Mouse (Mus musculus) embryonic facial prominence, embryonic 10.5 days (tissue): ENCODE results near the gene Usp13. TPM values are rescaled to one million over a fixed set of nuclear protein-coding genes. Genes with fewer than 3 reads are reported as not detected.

Source experiments
- DNase-seq: peaks from one replicate; pipeline ENCODE4 v3.0.0-alpha.2; 2017; ENCODE audit warnings: low spot score
- H3K27ac ChIP-seq: fragments of 300-500 bp; sonication (generic); replicated peaks from 2 replicates; pipeline ENCODE4 v1.5.1; 2016; ENCODE audit warnings: mild to moderate bottlenecking
- H3K27me3 ChIP-seq: fragments of 300-500 bp; sonication (generic); replicated peaks from 2 replicates; pipeline ENCODE4 v1.6.1; 2016; ENCODE audit warnings: low read depth, mild to moderate bottlenecking; ENCODE audit not compliant: poor library complexity, severe bottlenecking
- H3K36me3 ChIP-seq: fragments of 300-500 bp; sonication (generic); replicated peaks from 2 replicates; pipeline ENCODE4 v1.6.1; 2016; ENCODE audit warnings: mild to moderate bottlenecking, moderate library complexity
- H3K4me1 ChIP-seq: fragments of 300-500 bp; sonication (generic); 2 replicates; pipeline ENCODE4 v1.6.1; 2016
- H3K4me3 ChIP-seq: fragments of 300-500 bp; sonication (generic); 2 replicates; pipeline ENCODE4 v1.5.1; 2016; ENCODE audit warnings: mild to moderate bottlenecking, moderate library complexity
- H3K9me3 ChIP-seq: fragments of 300-500 bp; sonication (generic); 2 replicates; pipeline ENCODE4 v1.6.1; 2016; ENCODE audit warnings: mild to moderate bottlenecking
- WGBS: fragments of 180-500 bp; shearing (Covaris S2); methylation state at CpG from one replicate; pipeline ENCODE4 v1.1.7; 2016; 5-methylcytosine and 5-hydroxymethylcytosine counted together
- polyA plus RNA-seq: library from polyadenylated mRNA; unstranded; fragments of >200 nt; fragmentation: Nextera tagmentation; extraction: Ambion mirVana; gene quantifications from 2 replicates; pipeline ENCODE4 v1.2.1, GENCODE M21; 2016

Gene Usp13
- polyA plus RNA-seq, 1 experiment from 2014 or later = 8.5 TPM

DNA sequence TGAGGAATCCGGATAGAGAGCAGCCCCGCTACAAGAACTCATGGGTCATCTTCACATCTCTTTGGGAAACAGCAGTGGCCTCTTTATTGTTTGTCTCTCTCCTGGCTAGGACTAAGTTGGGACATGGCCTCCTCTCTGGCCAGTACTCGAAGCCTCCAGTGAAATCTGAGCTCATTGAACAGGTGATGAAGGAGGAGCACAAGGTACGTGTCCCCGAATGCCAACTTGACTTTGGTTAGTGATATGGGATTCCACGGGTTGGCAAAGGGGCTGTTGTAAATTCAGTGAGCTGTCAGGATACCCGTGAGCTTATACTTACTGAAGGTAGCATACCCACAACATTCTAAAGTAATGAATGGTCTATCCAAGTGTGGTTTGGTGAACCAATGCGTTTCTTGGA is 69.0 kb downstream of the Usp13 start:
- Histone ChIP-seq H3K4me3 (no peak overlapping the region), H3K27me3 (no peaks in the 10 kb centered on the region), H3K9me3 (no peaks in the 10 kb centered on the region), H3K27ac (no peak overlapping the region), H3K36me3 (peaks cover 41% of the 10 kb centered on the region), H3K4me1 (no peaks in the 10 kb centered on the region)
- no peak for DNase-seq
- WGBS = 92% methylated on average over 8 of the region's 8 CpGs

DNA sequence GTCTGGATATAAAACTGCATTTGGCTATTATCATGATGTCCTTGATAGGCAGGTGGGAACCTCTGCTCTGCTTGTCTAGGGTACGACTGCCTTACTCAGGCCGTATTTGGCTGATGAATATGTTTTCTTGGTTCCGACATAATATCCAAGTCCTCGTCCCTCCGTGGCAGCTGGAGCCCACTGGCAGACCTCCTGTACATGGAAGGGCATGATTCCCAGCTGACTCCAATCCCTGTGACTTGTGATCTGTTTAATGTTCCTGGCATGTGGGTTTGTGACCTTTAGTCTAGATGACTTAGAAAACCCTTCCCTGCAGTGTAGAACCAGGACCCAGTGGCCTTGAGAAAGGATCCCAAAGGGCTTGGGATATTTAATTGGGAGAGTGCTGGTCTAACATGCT is 71.5 kb downstream of the Usp13 start:
- H3K27ac ChIP-seq = no peak overlapping the region
- 95% methylated on average over 5 of the region's 5 CpGs for WGBS
- no peaks in the 10 kb centered on the region for H3K27me3 ChIP-seq
- H3K4me3 ChIP-seq = no peak overlapping the region
- no peaks in the 10 kb centered on the region for H3K4me1 ChIP-seq
- peaks cover 31% of the 10 kb centered on the region for H3K36me3 ChIP-seq
- no peaks in the 10 kb centered on the region for H3K9me3 ChIP-seq
- no peak for DNase-seq

DNA sequence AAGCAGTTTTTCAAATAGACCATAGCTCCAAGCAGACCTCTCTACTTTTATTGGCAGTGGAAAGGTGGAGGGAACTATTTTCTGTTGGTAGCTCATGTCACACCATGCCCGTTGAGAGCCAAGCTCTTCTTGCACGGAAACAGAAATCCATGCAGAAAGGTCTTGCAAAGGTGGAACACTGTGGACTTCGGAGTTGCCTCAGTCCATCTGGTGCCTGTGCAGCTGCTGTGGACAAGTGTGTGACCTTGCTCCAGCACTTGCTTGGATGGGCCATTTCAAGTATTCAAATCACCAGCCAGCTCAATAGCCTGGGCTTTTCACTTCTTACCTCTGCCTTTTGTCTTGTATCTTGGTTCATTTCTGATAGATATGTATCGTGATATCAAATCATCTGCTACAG is 72.8 kb downstream of the Usp13 start:
- 95% methylated on average over 4 of the region's 4 CpGs for WGBS
- H3K36me3 ChIP-seq = peaks cover 38% of the 10 kb centered on the region
- no peaks in the 10 kb centered on the region for H3K9me3 ChIP-seq
- H3K4me3 ChIP-seq = no peak overlapping the region
- no peaks in the 10 kb centered on the region for H3K4me1 ChIP-seq
- no peak for DNase-seq
- no peaks in the 10 kb centered on the region for H3K27me3 ChIP-seq
- no peak overlapping the region for H3K27ac ChIP-seq

DNA sequence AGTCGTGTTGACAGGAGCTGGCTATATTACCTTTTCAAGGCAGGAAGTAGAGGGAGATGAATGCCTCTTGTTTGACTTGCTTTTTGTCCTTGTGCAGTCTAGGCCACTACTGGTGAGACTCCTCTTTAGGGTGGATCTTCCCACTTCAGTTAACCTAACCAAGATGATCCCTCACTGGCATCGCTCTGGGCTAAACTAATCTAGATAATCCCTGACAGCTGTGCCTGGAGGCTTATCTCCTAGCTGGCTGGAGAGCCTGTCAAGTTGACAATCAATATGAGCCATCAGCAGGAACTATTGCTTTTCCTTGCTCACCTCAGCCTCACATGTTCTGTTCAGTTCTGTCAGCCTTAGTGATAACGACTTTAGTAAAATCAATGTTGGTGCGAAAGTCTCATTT is 86.1 kb downstream of the Usp13 start:
- Histone ChIP-seq H3K4me1 (peaks cover 21% of the 10 kb centered on the region), H3K4me3 (no peak overlapping the region), H3K36me3 (peaks cover 12% of the 10 kb centered on the region), H3K27ac (no peak overlapping the region), H3K27me3 (no peaks in the 10 kb centered on the region), H3K9me3 (no peaks in the 10 kb centered on the region)
- no peak for DNase-seq
- WGBS = 41% methylated on average over 4 of the region's 4 CpGs

DNA sequence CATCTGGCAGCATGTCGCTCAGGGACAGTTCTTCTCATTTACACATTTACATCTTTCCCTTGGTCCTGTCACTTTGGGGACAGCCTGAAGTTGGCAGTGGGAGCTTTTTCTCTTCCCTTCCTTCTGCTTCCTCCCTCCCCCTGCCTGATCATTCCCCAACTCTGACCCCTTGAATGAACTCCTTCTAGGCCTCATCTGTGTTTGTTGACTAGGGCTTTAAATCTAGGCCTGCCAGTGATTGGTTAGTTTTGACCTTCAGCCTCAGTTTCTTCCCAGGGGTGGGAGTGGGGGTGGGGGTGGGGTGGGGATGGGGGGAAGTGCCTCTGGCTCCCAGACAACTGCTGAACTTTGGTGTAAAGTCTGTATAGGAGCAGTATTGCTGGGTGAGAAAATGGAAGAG is 87.3 kb downstream of the Usp13 start:
- DNase-seq = no peak
- 65% methylated on average over 1 of the region's 1 CpGs for WGBS
- H3K4me1 ChIP-seq = peaks cover 26% of the 10 kb centered on the region
- no peaks in the 10 kb centered on the region for H3K27me3 ChIP-seq
- no peaks in the 10 kb centered on the region for H3K9me3 ChIP-seq
- peak overlapping the region; percentile 31; the same call in 1 of the 2 replicates for H3K27ac ChIP-seq
- no peak overlapping the region for H3K4me3 ChIP-seq
- peaks cover 12% of the 10 kb centered on the region for H3K36me3 ChIP-seq

- WGBS = 81% methylated on average over 8 of the region's 8 CpGs
- Histone ChIP-seq H3K4me1 (peaks cover 38% of the 10 kb centered on the region), H3K4me3 (no peak overlapping the region), H3K9me3 (no peaks in the 10 kb centered on the region), H3K27me3 (no peaks in the 10 kb centered on the region), H3K36me3 (peaks cover 12% of the 10 kb centered on the region), H3K27ac (no peak overlapping the region)
- DNase-seq = no peak
Measured at GRCm38 (mm10) chr3:32905850-32906779, 88.8 kb downstream of the Usp13 start.

GRCm38 (mm10) chr3:32908400-32908799 is 91.1 kb downstream of the Usp13 start:
- DNase-seq = no peak
- Histone ChIP-seq H3K9me3 (no peaks in the 10 kb centered on the region), H3K36me3 (no peaks in the 10 kb centered on the region), H3K27ac (no peak overlapping the region), H3K4me1 (peaks cover 36% of the 10 kb centered on the region), H3K4me3 (no peak overlapping the region), H3K27me3 (no peaks in the 10 kb centered on the region)
- WGBS = 74% methylated on average over 3 of the region's 3 CpGs

GRCm38 (mm10) chr3:32910071-32910551 is 92.8 kb downstream of the Usp13 start:
- H3K9me3 ChIP-seq = no peaks in the 10 kb centered on the region
- H3K27ac ChIP-seq = no peak overlapping the region
- peaks cover 20% of the 10 kb centered on the region for H3K4me1 ChIP-seq
- peak; percentile 79 for DNase-seq
- peaks cover 17% of the 10 kb centered on the region for H3K36me3 ChIP-seq
- WGBS = 36% methylated on average over 7 of the region's 7 CpGs
- H3K27me3 ChIP-seq = no peaks in the 10 kb centered on the region
- H3K4me3 ChIP-seq = no peak overlapping the region

- no peak for DNase-seq
- H3K4me1 ChIP-seq = no peaks in the 10 kb centered on the region
- H3K27ac ChIP-seq = no peak overlapping the region
- H3K4me3 ChIP-seq = no peak overlapping the region
- 67% methylated on average over 6 of the region's 6 CpGs for WGBS
- peaks cover 3% of the 10 kb centered on the region; the same call in 1 of the 2 replicates for H3K9me3 ChIP-seq
- H3K27me3 ChIP-seq = no peaks in the 10 kb centered on the region
- peaks cover 69% of the 10 kb centered on the region for H3K36me3 ChIP-seq
Measured at GRCm38 (mm10) chr3:32924168-32924567, 106.8 kb downstream of the Usp13 start.

- Histone ChIP-seq H3K27me3 (no peaks in the 10 kb centered on the region), H3K27ac (no peak overlapping the region), H3K36me3 (no peaks in the 10 kb centered on the region), H3K4me1 (no peaks in the 10 kb centered on the region), H3K9me3 (no peaks in the 10 kb centered on the region), H3K4me3 (no peak overlapping the region)
- DNase-seq = no peak
- WGBS = 88% methylated on average over 8 of the region's 8 CpGs
Measured at GRCm38 (mm10) chr3:32939802-32940501, 122.6 kb downstream of the Usp13 start.

GRCm38 (mm10) chr3:32947486-32947885 is 130.1 kb downstream of the Usp13 start:
- Histone ChIP-seq H3K27me3 (no peaks in the 10 kb centered on the region), H3K4me3 (no peak overlapping the region), H3K9me3 (no peaks in the 10 kb centered on the region), H3K4me1 (peaks cover 11% of the 10 kb centered on the region), H3K27ac (no peak overlapping the region), H3K36me3 (no peaks in the 10 kb centered on the region)
- DNase-seq = no peak
- WGBS = 88% methylated on average over 5 of the region's 5 CpGs

DNA sequence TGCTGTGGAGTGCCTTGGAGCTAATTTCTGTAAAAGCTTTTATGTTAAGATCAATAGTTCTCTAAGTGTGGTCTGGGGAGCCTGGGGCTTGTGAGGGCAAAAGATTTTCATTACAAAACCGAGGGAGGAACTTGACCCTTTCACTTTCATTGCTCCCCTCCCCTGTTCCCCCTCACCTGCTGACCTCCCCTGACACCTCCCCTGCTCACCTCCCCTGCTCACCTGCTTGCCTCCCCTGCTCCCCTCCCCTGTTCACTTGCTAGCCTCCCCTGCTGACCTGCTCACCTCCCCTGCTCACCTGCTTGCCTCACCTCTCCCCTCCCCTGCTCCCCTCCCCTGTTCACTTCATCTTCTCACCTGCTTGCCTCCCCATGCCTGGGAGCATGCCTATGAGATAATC is 134.0 kb downstream of the Usp13 start:
- Histone ChIP-seq H3K27me3 (no peaks in the 10 kb centered on the region), H3K4me3 (no peak overlapping the region), H3K36me3 (no peaks in the 10 kb centered on the region), H3K9me3 (no peaks in the 10 kb centered on the region), H3K27ac (no peak overlapping the region), H3K4me1 (peaks cover 11% of the 10 kb centered on the region)
- 13% methylated on average over 1 of the region's 1 CpGs for WGBS
- DNase-seq = peak; percentile 29

DNA sequence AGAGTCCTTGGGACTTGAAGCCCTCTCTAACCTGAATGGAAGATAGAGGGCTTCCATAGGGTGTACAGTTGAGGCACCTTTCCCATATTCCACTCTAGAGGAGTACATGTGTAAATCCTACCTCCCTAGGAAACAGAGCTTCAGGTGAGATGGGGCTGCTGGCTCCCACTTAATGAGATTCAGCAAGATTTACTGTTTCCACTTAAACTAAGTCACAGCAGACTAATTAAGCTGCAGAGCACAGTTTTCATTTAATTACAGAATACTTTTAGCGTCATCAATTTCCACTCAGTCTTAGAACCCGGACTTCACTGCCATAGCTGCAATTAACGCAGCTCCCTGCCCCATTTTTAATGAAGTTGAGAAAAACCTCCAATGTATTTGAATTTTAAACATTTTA is 144.1 kb downstream of the Usp13 start:
- H3K9me3 ChIP-seq = no peaks in the 10 kb centered on the region
- no peaks in the 10 kb centered on the region for H3K27me3 ChIP-seq
- WGBS = 85% methylated on average over 3 of the region's 3 CpGs
- no peak for DNase-seq
- H3K4me1 ChIP-seq = no peaks in the 10 kb centered on the region
- no peaks in the 10 kb centered on the region for H3K36me3 ChIP-seq
- H3K27ac ChIP-seq = no peak overlapping the region
- H3K4me3 ChIP-seq = no peak overlapping the region
